Mouse (Mus musculus): ENCODE results near the gene Mfge8. TPM values are rescaled to one million over a fixed set of nuclear protein-coding genes. Genes with fewer than 3 reads are reported as not detected.
A peak's percentile ranks its signal among the peaks of the same experiment; 100 is the strongest.

Mfge8 gene
- 393 and 397 TPM in 2 replicates for polyA plus RNA-seq (2015; fragmentation: Nextera tagmentation; extraction: Ambion mirVana)

DNA sequence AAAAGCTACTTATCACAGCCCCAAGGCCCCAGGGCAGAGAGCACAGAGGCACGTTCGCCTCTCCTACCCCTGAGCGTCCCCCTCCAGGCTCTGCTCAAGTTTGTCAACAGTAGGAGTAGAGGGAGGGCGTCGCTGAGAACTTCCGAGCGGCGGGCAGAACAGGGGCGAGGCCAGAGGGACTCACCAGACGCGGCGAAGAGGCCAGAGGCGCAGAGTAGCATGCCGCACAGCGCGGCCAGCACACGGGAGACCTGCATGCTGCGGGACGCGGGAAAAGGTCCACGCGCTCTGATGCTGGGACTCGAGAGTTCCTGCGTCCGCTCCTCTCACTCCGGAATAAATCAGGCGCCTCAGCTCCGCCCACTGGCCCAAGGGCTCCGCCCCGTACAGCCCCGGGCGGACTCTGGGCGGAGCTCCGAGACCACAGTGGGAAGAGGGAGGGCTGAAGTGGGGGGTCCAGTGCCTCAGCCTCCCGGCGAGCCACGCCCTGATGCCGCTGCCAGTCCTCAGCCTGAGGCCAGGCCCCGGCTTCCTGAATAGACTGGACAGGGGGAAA lies at the start of gene Mfge8:
Gene Mfge8, minus strand, starts transcription at position 350 of the 556 bp plus-strand sequence.
- Histone ChIP-seq H3K27ac (ENCODE audit: low read length) (peak within 1 kb of the TSS; percentile 80), H3K27me3 (ENCODE audit: control insufficient read depth, insufficient read depth, low read depth, low read length) (no peaks in the 10 kb centered on the region), H3K9ac (ENCODE audit: low read length) (peak within 1 kb of the TSS; percentile 82), H3K36me3 (ENCODE audit: control insufficient read depth, insufficient read depth, low read length) (peaks cover 9% of the 10 kb centered on the region), H3K9me3 (ENCODE audit: control insufficient read depth, low read length) (no peaks in the 10 kb centered on the region), H3K4me3 (ENCODE audit: low read length) (peak within 1 kb of the TSS; percentile 73), H3K4me1 (replicated peaks; ENCODE audit: control insufficient read depth, insufficient read depth, low read length) (peaks cover 17% of the 10 kb centered on the region), H3K4me2 (ENCODE audit: low read depth, low read length) (peak within 1 kb of the TSS; percentile 78)
- ATAC-seq (ENCODE audit: low read depth), result peak; percentile 98
- under 1% methylated on average over 39 of the region's 39 CpGs for WGBS

DNA sequence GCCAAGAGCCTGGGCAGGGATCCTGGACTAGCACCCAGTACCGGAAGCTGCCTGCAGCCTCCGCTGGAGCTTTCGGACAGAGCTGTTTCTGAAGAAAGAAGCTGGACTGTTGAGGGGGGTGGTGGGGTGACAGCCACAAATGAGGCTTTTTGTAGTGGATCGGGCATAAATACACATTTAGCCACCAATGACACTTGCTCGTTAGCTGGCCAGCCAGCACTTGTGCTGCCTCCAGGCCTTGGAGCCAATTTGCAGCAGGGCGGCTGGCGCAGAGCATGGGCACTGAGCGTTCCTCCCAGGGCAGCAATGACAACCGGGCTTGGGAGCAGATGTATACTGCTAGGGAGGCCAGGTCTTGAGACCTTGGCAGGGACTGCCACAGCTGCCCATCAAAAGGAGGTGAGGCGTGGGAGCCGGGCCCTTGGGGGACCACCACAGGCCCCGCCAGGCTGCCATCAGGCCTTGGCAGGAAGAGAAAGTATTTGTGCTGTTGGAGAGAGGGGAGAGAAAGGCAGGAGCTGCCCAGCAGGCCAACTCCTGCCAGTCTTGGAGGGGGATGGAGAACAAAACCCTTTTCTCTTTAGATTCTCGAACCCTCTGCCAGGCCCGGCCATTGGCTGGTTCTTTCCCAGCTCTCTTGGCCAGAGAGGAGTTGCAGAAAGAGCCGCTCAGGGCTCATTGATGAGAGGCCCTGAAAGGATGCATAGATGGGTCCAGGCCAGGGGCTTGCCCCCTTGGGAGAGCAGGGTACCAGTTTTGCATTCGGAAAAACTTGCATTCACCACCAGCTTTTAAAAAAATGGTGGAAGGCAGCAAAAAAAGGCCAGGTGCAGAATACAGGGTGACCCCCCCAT lies 45.9 kb upstream of the Mfge8 start:
- no peak overlapping the region for H3K4me3 ChIP-seq (ENCODE audit: low read length)
- H3K9ac ChIP-seq (ENCODE audit: low read length), result no peak overlapping the region
- H3K36me3 ChIP-seq (ENCODE audit: control insufficient read depth, insufficient read depth, low read length), result no peaks in the 10 kb centered on the region
- H3K4me1 ChIP-seq (replicated peaks; ENCODE audit: control insufficient read depth, insufficient read depth, low read length), result peaks cover 5% of the 10 kb centered on the region; the same call in 1 of the 2 replicates
- H3K9me3 ChIP-seq (ENCODE audit: control insufficient read depth, low read length), result no peaks in the 10 kb centered on the region
- 79% methylated on average over 16 of the region's 16 CpGs for WGBS
- no peak for ATAC-seq (ENCODE audit: low read depth)
- no peak overlapping the region for H3K4me2 ChIP-seq (ENCODE audit: low read depth, low read length)
- H3K27ac ChIP-seq (ENCODE audit: low read length), result no peak overlapping the region
- no peaks in the 10 kb centered on the region for H3K27me3 ChIP-seq (ENCODE audit: control insufficient read depth, insufficient read depth, low read depth, low read length)

DNA sequence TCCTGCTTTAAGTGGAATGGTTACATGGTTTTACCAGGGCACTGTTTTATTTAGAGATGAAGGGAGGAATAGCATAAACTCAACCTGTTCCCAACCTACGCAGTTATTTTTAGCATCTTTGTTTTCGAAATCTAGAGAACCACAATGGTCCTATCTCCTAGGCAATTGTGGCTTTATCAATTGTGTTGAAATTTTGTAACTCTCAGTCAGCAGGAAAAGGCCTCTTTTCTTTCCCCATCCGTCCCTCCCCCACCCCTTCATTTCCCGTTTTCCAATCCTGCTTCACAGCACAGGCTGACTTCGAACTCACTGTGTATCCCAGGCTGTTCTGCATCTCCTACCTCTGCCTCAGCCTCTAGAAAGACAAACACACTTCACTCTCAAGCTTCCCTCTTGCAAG lies 45.1 kb upstream of the Mfge8 start:
- H3K4me1 ChIP-seq (replicated peaks; ENCODE audit: control insufficient read depth, insufficient read depth, low read length), result peaks cover 5% of the 10 kb centered on the region; the same call in 1 of the 2 replicates
- no peak overlapping the region for H3K27ac ChIP-seq (ENCODE audit: low read length)
- no peak overlapping the region for H3K9ac ChIP-seq (ENCODE audit: low read length)
- 60% methylated on average over 5 of the region's 5 CpGs for WGBS
- no peaks in the 10 kb centered on the region for H3K9me3 ChIP-seq (ENCODE audit: control insufficient read depth, low read length)
- no peaks in the 10 kb centered on the region for H3K27me3 ChIP-seq (ENCODE audit: control insufficient read depth, insufficient read depth, low read depth, low read length)
- no peak overlapping the region for H3K4me3 ChIP-seq (ENCODE audit: low read length)
- H3K36me3 ChIP-seq (ENCODE audit: control insufficient read depth, insufficient read depth, low read length), result no peaks in the 10 kb centered on the region
- H3K4me2 ChIP-seq (ENCODE audit: low read depth, low read length), result no peak overlapping the region
- no peak for ATAC-seq (ENCODE audit: low read depth)

DNA sequence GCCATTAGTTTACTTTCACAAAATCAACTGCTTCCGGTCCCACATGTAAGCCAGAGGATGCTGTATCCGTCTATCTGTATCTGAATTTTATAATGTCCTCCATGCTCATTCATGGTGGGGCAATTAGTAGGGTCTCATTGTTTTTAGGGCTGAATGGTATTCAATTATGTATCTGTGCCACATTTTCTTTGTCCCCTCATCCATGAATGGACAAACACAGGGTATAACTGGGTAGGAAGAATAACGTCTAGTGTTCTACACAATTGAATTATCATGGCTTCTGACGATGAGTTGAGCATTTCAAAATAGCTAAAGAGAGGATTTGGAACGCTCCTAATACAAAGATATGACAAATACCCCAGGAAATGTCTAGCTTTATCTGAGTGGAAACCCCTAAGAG lies 42.6 kb upstream of the Mfge8 start:
- H3K36me3 ChIP-seq (ENCODE audit: control insufficient read depth, insufficient read depth, low read length), result no peaks in the 10 kb centered on the region
- H3K27me3 ChIP-seq (ENCODE audit: control insufficient read depth, insufficient read depth, low read depth, low read length), result no peaks in the 10 kb centered on the region
- H3K9ac ChIP-seq (ENCODE audit: low read length), result no peak overlapping the region
- H3K4me1 ChIP-seq (replicated peaks; ENCODE audit: control insufficient read depth, insufficient read depth, low read length), result peaks cover 5% of the 10 kb centered on the region; the same call in 1 of the 2 replicates
- H3K4me3 ChIP-seq (ENCODE audit: low read length), result no peak overlapping the region
- ATAC-seq (ENCODE audit: low read depth), result no peak
- no peak overlapping the region for H3K4me2 ChIP-seq (ENCODE audit: low read depth, low read length)
- 0 out of 2 replicates have a peak, but pooled peaks cover 2% of the 10 kb centered on the region for H3K9me3 ChIP-seq (ENCODE audit: control insufficient read depth, low read length)
- H3K27ac ChIP-seq (ENCODE audit: low read length), result no peak overlapping the region
- 57% methylated on average over 5 of the region's 5 CpGs for WGBS

DNA sequence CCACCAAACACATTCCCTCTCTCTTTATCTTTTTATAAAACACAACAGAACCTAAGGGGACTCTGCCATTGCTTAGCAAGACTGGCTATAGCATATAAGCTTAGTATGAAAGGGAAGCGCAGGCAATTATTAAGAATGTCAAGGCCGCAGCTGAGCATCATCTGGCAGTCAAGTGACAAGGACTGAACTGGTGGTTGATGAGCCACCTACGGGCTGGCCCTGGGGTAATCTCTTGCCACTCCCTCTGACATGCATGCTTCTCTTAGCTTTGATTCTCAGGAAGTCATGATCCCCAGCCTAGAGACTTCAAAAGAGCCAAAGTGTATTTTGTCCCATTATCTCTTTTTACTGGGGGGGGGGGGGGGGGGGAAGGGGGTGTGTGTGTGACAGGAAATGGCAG lies 41.7 kb upstream of the Mfge8 start:
- Histone ChIP-seq H3K4me2 (ENCODE audit: low read depth, low read length) (no peak overlapping the region), H3K9me3 (ENCODE audit: control insufficient read depth, low read length) (0 out of 2 replicates have a peak, but pooled peaks cover 2% of the 10 kb centered on the region), H3K27me3 (ENCODE audit: control insufficient read depth, insufficient read depth, low read depth, low read length) (no peaks in the 10 kb centered on the region), H3K4me3 (ENCODE audit: low read length) (no peak overlapping the region), H3K27ac (ENCODE audit: low read length) (no peak overlapping the region), H3K9ac (ENCODE audit: low read length) (no peak overlapping the region), H3K4me1 (replicated peaks; ENCODE audit: control insufficient read depth, insufficient read depth, low read length) (peaks cover 5% of the 10 kb centered on the region; the same call in 1 of the 2 replicates), H3K36me3 (ENCODE audit: control insufficient read depth, insufficient read depth, low read length) (no peaks in the 10 kb centered on the region)
- WGBS, result 21% methylated on average over 3 of the region's 3 CpGs
- no peak for ATAC-seq (ENCODE audit: low read depth)

DNA sequence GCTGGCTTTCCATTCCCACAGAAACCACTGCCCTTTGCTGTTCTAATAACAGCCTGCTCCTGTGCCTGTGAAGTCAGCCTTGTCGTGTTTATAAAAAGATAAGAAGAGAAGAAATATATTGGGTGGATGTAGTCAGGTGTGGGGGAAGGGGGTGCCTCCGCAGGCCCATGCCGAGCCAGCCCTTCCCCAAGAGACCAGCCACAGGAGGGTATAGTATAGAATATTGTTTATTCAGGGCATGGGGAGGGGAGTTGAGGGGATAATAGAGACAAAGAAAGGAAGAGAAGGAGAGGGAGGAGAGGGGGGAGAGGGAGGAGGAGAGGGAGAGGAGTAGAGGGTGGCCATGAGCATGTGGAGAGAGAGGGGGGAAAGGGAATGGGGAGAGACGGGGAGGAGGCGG lies 40.4 kb upstream of the Mfge8 start:
- H3K4me1 ChIP-seq (replicated peaks; ENCODE audit: control insufficient read depth, insufficient read depth, low read length), result peaks cover 5% of the 10 kb centered on the region; the same call in 1 of the 2 replicates
- H3K4me2 ChIP-seq (ENCODE audit: low read depth, low read length), result no peak overlapping the region
- H3K27me3 ChIP-seq (ENCODE audit: control insufficient read depth, insufficient read depth, low read depth, low read length), result no peaks in the 10 kb centered on the region
- H3K4me3 ChIP-seq (ENCODE audit: low read length), result no peak overlapping the region
- H3K9ac ChIP-seq (ENCODE audit: low read length), result no peak overlapping the region
- H3K9me3 ChIP-seq (ENCODE audit: control insufficient read depth, low read length), result 0 out of 2 replicates have a peak, but pooled peaks cover 2% of the 10 kb centered on the region
- ATAC-seq (ENCODE audit: low read depth), result peak; percentile 17; the same call in 1 of the 2 replicates
- H3K27ac ChIP-seq (ENCODE audit: low read length), result no peak overlapping the region
- 16% methylated on average over 3 of the region's 5 CpGs for WGBS
- no peaks in the 10 kb centered on the region for H3K36me3 ChIP-seq (ENCODE audit: control insufficient read depth, insufficient read depth, low read length)

DNA sequence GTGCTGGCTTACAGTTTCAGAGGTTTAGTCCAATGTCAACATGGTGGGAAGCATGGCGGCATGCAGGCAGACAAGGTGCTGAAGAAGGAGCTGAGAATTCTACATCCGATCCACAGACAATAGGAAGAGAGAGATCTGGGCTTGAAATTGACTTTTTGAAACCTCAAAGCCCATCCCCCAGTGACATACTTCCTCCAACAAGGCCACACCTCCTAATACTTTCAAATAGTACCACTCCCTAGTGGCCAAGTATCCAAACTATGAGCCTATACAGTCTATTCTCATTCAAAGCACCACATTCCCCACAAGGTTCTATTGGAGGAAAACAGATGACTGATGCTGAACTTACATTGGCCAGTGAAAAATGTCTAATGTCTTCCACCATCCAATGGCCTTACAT lies 38.7 kb upstream of the Mfge8 start:
- H3K27ac ChIP-seq (ENCODE audit: low read length), result no peak overlapping the region
- no peak overlapping the region for H3K4me2 ChIP-seq (ENCODE audit: low read depth, low read length)
- ATAC-seq (ENCODE audit: low read depth), result no peak
- no peaks in the 10 kb centered on the region for H3K36me3 ChIP-seq (ENCODE audit: control insufficient read depth, insufficient read depth, low read length)
- peaks cover 5% of the 10 kb centered on the region; the same call in 1 of the 2 replicates for H3K4me1 ChIP-seq (replicated peaks; ENCODE audit: control insufficient read depth, insufficient read depth, low read length)
- no peaks in the 10 kb centered on the region for H3K27me3 ChIP-seq (ENCODE audit: control insufficient read depth, insufficient read depth, low read depth, low read length)
- H3K9ac ChIP-seq (ENCODE audit: low read length), result no peak overlapping the region
- H3K4me3 ChIP-seq (ENCODE audit: low read length), result no peak overlapping the region
- 91% methylated on average over 2 of the region's 2 CpGs for WGBS
- 0 out of 2 replicates have a peak, but pooled peaks cover 2% of the 10 kb centered on the region for H3K9me3 ChIP-seq (ENCODE audit: control insufficient read depth, low read length)

DNA sequence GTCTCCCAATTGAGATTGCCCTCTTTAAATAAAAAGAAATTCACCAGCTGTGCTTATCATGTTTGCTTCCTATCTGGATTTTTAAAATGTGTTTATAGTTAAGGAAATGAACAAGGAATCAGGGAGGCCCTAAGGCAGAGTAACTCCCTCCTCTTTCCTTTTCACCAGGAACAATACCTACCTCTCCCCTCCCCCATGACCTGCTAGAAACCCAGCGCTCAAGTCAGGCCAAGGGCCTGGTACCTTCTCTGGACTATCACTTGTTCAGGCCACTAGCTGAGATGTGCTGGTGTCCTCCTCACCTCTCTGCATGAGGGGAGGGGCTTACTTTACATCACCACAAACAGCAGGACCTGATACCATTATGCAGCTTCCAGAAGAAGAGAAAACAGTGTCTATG lies 34.6 kb upstream of the Mfge8 start:
- Histone ChIP-seq H3K4me3 (ENCODE audit: low read length) (no peak overlapping the region), H3K27me3 (ENCODE audit: control insufficient read depth, insufficient read depth, low read depth, low read length) (no peaks in the 10 kb centered on the region), H3K9me3 (ENCODE audit: control insufficient read depth, low read length) (0 out of 2 replicates have a peak, but pooled peaks cover 2% of the 10 kb centered on the region), H3K36me3 (ENCODE audit: control insufficient read depth, insufficient read depth, low read length) (no peaks in the 10 kb centered on the region), H3K9ac (ENCODE audit: low read length) (no peak overlapping the region), H3K27ac (ENCODE audit: low read length) (no peak overlapping the region), H3K4me2 (ENCODE audit: low read depth, low read length) (no peak overlapping the region), H3K4me1 (replicated peaks; ENCODE audit: control insufficient read depth, insufficient read depth, low read length) (no peaks in the 10 kb centered on the region)
- ATAC-seq (ENCODE audit: low read depth), result no peak
- WGBS, result 61% methylated on average over 1 of the region's 1 CpGs

DNA sequence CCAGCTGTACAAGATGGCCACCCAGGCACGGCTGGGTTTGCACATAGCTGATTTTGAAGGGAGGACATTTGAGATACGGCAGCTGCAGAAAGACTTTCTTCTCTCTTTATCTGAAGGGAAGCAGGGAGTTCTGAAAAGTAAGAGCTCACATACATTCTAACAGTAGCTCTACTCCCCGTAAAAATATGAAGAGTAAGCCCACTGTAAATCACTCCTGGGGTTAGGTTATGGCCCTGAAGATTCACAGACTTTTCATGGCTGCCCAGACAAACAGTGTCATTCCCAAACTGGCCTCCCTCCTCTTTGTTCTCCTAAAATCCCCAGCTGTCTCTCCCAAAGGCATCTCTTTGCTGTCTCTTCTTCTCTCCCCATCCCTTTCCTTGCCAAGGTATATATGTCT lies 24.9 kb upstream of the Mfge8 start:
- Histone ChIP-seq H3K4me3 (ENCODE audit: low read length) (no peak overlapping the region), H3K36me3 (ENCODE audit: control insufficient read depth, insufficient read depth, low read length) (no peaks in the 10 kb centered on the region)

More for the DNA sequence above, 24.9 kb upstream of the Mfge8 start:
- no peak overlapping the region for H3K4me2 ChIP-seq (ENCODE audit: low read depth, low read length)
- no peak overlapping the region for H3K27ac ChIP-seq (ENCODE audit: low read length)
- no peak overlapping the region for H3K9ac ChIP-seq (ENCODE audit: low read length)
- no peaks in the 10 kb centered on the region for H3K4me1 ChIP-seq (replicated peaks; ENCODE audit: control insufficient read depth, insufficient read depth, low read length)
- no peak for ATAC-seq (ENCODE audit: low read depth)
- WGBS, result 56% methylated on average over 3 of the region's 3 CpGs
- no peaks in the 10 kb centered on the region for H3K9me3 ChIP-seq (ENCODE audit: control insufficient read depth, low read length)
- no peaks in the 10 kb centered on the region for H3K27me3 ChIP-seq (ENCODE audit: control insufficient read depth, insufficient read depth, low read depth, low read length)

All from lung, embryonic 16.5 days (tissue).